Mouse (Mus musculus) neural tube, embryonic 10.5 days (tissue): Measurements from ENCODE around the gene Acat2.
A peak's percentile ranks its signal among the peaks of the same experiment; 100 is the strongest.
"Not testable (repeated sequence)": the region's sequence is repeated elsewhere in the genome, so short reads cannot be mapped to it uniquely, and the experiment has no call there.

ENCODE experiments used
- DNase-seq: peaks from one replicate; pipeline ENCODE4 v3.0.0-alpha.2; 2017; ENCODE audit warnings: low spot score; ENCODE audit errors: extremely low spot score

Acat2 gene

GRCm38 (mm10) chr17:12960331-12960873 lies at the start of gene Acat2:
Acat2 (minus strand) TSS chr17:12960747.
- DNase-seq = peak; percentile 91

GRCm38 (mm10) chr17:13009887-13010286 lies 49.3 kb upstream of the Acat2 start:
- DNase-seq = no peak

- peak; percentile 27 for DNase-seq
Observed at GRCm38 (mm10) chr17:13008528-13008927, 48.0 kb upstream of the Acat2 start.

GRCm38 (mm10) chr17:13007730-13008425 lies 47.3 kb upstream of the Acat2 start:
- peak; percentile 97 for DNase-seq

GRCm38 (mm10) chr17:13006984-13007383 lies 46.4 kb upstream of the Acat2 start:
- no peak for DNase-seq

GRCm38 (mm10) chr17:13006546-13006945 lies 46.0 kb upstream of the Acat2 start, which contains the start of gene Sod2:
Sod2 (plus strand) TSS chr17:13006846.
- not testable (repeated sequence) for DNase-seq

GRCm38 (mm10) chr17:13004436-13004835 lies 43.9 kb upstream of the Acat2 start:
- not testable (repeated sequence) for DNase-seq

GRCm38 (mm10) chr17:13002243-13002642 lies 41.7 kb upstream of the Acat2 start:
- not testable (repeated sequence) for DNase-seq

- DNase-seq = no peak
Observed at GRCm38 (mm10) chr17:12999069-12999468, 38.5 kb upstream of the Acat2 start.

GRCm38 (mm10) chr17:12997890-12998289 lies 37.3 kb upstream of the Acat2 start:
- DNase-seq = no peak

GRCm38 (mm10) chr17:12996345-12996744 lies 35.8 kb upstream of the Acat2 start:
- no peak for DNase-seq

- DNase-seq = no peak
Observed at GRCm38 (mm10) chr17:12994069-12994468, 33.5 kb upstream of the Acat2 start, which contains the start of gene Wtap. Wtap (minus strand) TSS chr17:12994169.

- DNase-seq = peak; percentile 94
Observed at GRCm38 (mm10) chr17:12992470-12992991, 32.0 kb upstream of the Acat2 start.

- peak; percentile 91 for DNase-seq
Observed at GRCm38 (mm10) chr17:12991635-12992358, 31.2 kb upstream of the Acat2 start.

- peak; percentile 26 for DNase-seq
Observed at GRCm38 (mm10) chr17:12991194-12991634, 30.7 kb upstream of the Acat2 start.

GRCm38 (mm10) chr17:12990567-12991145 lies 30.1 kb upstream of the Acat2 start:
- DNase-seq = no peak

GRCm38 (mm10) chr17:12988096-12988495 lies 27.5 kb upstream of the Acat2 start:
- not testable (repeated sequence) for DNase-seq

- no peak for DNase-seq
Observed at GRCm38 (mm10) chr17:12983988-12984387, 23.4 kb upstream of the Acat2 start.

GRCm38 (mm10) chr17:12978546-12978945 lies 18.0 kb upstream of the Acat2 start:
- no peak for DNase-seq

- no peak for DNase-seq
Observed at GRCm38 (mm10) chr17:12973851-12974250, 13.3 kb upstream of the Acat2 start.

- no peak for DNase-seq
Observed at GRCm38 (mm10) chr17:12967173-12967572, 6.6 kb upstream of the Acat2 start.

- no peak for DNase-seq
Observed at GRCm38 (mm10) chr17:12963476-12963875, 2.9 kb upstream of the Acat2 start.
